Mouse (Mus musculus): ENCODE measurements around the gene Idh1.

DNA sequence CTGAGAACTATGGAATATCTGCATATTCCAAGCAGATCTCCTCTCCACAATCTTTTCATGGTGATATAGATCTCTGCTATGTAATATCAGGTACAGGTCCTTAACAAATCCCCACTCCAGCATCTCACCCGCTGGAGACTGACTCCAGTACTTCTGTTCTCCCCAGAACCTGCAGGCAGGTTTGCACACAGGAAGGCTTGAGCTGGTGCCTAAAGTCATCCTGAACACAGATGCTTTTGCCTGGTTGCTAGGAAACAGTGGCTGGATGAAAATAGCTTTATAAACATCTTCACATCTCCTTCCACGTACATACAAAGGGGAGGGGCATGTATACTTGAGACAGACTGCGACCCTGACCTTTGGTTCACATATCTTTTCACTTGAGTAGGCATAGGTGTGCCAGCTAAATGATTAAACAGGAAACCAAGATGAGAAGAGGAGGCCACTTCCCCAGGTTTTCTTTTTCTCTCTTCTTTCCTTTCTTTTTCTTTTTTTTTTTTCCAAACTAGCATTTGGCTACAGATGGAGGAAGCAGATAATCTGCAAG is 56.6 kb downstream of the Idh1 start:
- TF ChIP-seq POLR2A (IDR thresholded peaks at IDR 0.05; ENCODE audit: borderline replicate concordance, control insufficient read depth, low read depth, low read length) (no peak), CTCF (IDR thresholded peaks at IDR 0.05; ENCODE audit: control insufficient read depth, insufficient read depth, low read length) (no peak)
